Mouse (Mus musculus): ENCODE measurements around the gene Mrm1.

DNA sequence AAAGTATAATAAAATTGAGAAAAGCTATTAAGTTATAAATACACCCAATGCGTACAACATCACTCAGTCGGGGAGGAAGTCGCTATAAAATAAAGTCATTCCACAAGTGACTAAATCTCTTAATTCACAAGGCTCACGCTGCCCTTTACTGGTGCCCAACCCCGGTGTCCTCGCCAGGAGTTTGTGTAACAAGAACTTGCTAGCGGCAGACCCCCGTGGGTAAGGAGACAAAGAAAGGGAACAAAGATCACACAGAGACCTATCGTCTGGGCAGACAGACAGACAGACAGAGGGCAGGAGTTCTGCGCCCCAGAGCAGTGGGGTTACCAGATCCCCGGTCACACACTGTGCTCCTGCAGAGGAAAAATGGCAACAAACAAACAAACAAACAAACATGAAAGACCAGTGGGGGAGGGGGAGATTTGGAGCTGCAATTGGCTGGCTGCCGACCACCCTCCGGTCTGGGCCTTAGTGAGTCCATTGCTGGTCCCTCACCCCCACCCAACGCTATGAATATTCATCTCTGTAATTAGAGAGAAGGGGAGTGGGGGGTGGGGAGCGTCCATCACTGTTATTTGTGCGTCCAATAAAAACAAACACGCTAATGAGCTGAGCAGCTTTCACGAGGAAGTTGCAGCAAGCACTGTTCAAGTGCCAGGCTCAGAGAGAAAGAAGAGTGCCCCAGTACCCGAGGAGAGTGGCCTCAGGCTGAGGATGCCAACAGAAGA lies 39.0 kb downstream of the Mrm1 start:
- TF ChIP-seq CTCF (IDR thresholded peaks at IDR 0.05; ENCODE audit: low read depth) (no peak), EP300 (IDR thresholded peaks at IDR 0.05; ENCODE audit: low read depth) (no peak)

Measured in heart, postnatal 0 days (tissue).